Mouse (Mus musculus) intestine, embryonic 14.5 days (tissue): ENCODE results near the gene Ajap1. TPM values are rescaled to one million over a fixed set of nuclear protein-coding genes. Genes with fewer than 3 reads are reported as not detected.
A peak's percentile ranks its signal among the peaks of the same experiment; 100 is the strongest.

ENCODE experiments used
- ATAC-seq: fragments of 200-750 bp; cut with Nextera tagmentation; replicated peaks from 2 replicates; pipeline ENCODE4 v1.8.0; 2017; ENCODE audit warnings: low read depth, moderate number of reproducible peaks, moderate TSS enrichment, moderate library complexity; ENCODE audit not compliant: low FRiP score, low TSS enrichment
- DNase-seq: peaks from one replicate; pipeline ENCODE4 v3.0.0-alpha.2; 2018; ENCODE audit warnings: low spot score
- H3K27ac ChIP-seq: fragments of 300-500 bp; sonication (generic); 2 replicates; pipeline ENCODE4 v1.5.1; 2014; ENCODE audit warnings: low read depth, mild to moderate bottlenecking, control low read depth
- H3K27me3 ChIP-seq: fragments of 300-500 bp; sonication (generic); replicated peaks from 2 replicates; pipeline ENCODE4 v1.6.1; 2014; ENCODE audit warnings: low read length, control low read depth; ENCODE audit not compliant: control insufficient read depth, insufficient read depth
- H3K36me3 ChIP-seq: fragments of 300-500 bp; sonication (generic); 2 replicates; pipeline ENCODE4 v1.6.1; 2014; ENCODE audit warnings: low read length, control low read depth; ENCODE audit not compliant: control insufficient read depth, insufficient read depth
- H3K4me1 ChIP-seq: fragments of 300-500 bp; sonication (generic); replicated peaks from 2 replicates; pipeline ENCODE4 v1.6.1; 2014; ENCODE audit warnings: low read length, control low read depth, mixed read lengths; ENCODE audit not compliant: control insufficient read depth, insufficient read depth
- H3K4me2 ChIP-seq: fragments of 300-500 bp; sonication (generic); 2 replicates; pipeline ENCODE4 v1.6.1; 2014; ENCODE audit warnings: low read length
- H3K4me3 ChIP-seq: fragments of 300-500 bp; sonication (generic); 2 replicates; pipeline ENCODE4 v1.5.1; 2014; ENCODE audit warnings: low read depth, low read length, control low read depth, mixed read lengths
- H3K9ac ChIP-seq: fragments of 300-500 bp; sonication (generic); 2 replicates; pipeline ENCODE4 v1.6.1; 2014; ENCODE audit warnings: mild to moderate bottlenecking, low read length
- H3K9me3 ChIP-seq: fragments of 300-500 bp; sonication (generic); 2 replicates; pipeline ENCODE4 v1.6.1; 2016; ENCODE audit warnings: low read length, control low read depth; ENCODE audit not compliant: control insufficient read depth
- WGBS: fragments of 180-500 bp; shearing (Covaris S2); extraction: QIAGEN DNeasy Blood & Tissue Kit; methylation state at CpG from one replicate; pipeline ENCODE4 v1.1.7; 2014; 5-methylcytosine and 5-hydroxymethylcytosine counted together
- polyA plus RNA-seq: library from polyadenylated mRNA; unstranded; fragments of >200 nt; fragmentation: Nextera tagmentation; extraction: Ambion mirVana; gene quantifications from 2 replicates; pipeline ENCODE4 v1.2.1, GENCODE M21; 2014

The Ajap1 gene
- 0.63 and 1.3 TPM in 2 replicates for polyA plus RNA-seq

DNA sequence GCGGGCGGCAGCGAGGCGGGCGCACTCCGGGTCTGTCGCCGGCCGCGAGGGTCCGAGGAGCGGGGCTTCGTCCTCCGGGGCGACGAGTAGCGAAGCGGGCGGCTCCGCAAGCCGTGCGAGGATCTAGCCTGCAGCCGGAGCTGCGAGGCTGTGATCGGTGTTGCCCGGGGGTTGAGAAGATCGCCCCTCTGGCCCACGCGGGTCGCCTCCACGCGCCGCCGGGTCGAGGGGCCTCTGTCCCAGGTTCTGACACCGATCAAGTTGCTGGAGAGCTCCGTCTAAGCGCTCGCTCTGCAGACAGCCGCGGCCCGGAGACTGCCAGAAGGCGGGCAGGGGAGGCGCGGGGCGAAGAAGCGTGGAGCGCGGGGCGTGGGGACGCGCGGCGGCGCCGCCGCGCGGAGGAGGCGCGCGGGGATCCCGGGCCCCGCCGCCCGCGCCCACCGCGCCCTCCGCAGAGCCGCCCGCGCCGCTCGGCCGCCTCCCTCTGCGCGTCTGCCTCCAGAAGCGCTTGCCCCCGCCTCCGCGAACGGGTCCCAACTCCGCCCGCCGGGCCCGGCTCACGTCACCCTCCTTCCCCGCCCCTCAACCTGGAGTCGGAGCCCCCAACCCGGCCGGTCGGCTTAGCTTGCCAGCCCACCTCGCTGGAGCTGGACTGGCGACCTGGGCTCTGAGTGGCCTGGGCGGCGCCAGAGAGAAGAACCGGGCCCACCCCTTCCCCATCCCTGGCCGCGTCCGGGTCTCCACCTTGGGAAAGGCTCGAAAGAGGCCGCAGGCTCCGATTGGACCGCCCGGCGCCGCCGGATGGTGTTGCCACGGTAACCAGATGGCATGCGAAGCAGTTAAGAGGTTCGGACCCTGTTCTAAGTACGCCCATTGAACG lies at the start of gene Ajap1:
Gene Ajap1 (minus strand): TSS at position 353 of the 880 bp plus-strand sequence.
- ATAC-seq, result 0 out of 2 replicates have a peak, but pooled peaks have one; percentile 30
- Histone ChIP-seq H3K9ac (peak within 1 kb of the TSS; percentile 22; the same call in 1 of the 2 replicates), H3K27ac (no peak within 1 kb of the TSS)

DNA sequence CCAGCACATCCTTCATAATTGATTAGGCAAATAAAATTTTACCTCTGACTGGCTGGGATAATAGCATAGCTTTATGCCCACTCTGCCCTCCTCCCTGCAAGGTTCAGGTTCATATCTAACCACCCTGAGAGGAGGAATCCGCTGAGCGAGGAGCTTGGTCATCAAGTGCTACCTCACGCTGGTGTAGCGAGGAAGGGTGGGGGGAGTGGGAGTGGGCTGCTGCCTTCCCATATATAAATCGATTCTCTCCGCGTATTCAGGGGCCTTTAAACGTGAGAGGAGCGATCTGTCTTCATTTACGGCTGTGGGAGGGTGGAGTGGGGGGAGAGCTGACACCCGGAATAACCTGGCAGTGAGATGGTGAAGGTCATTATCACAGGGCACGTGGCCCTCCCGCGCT lies 47.9 kb upstream of the Ajap1 start:
- Histone ChIP-seq H3K36me3 (no peaks in the 10 kb centered on the region), H3K4me1 (no peaks in the 10 kb centered on the region), H3K4me2 (no peak overlapping the region), H3K4me3 (no peak overlapping the region), H3K27ac (no peak overlapping the region), H3K9ac (no peak overlapping the region), H3K27me3 (no peaks in the 10 kb centered on the region; the same call in 1 of the 2 replicates), H3K9me3 (no peaks in the 10 kb centered on the region)
- WGBS, result 69% methylated on average over 14 of the region's 14 CpGs
- ATAC-seq (no peak), DNase-seq (no peak)

More for the DNA sequence above, at the start of gene Ajap1:
- Histone ChIP-seq H3K9me3 (no peaks in the 10 kb centered on the region), H3K27me3 (peaks cover 78% of the 10 kb centered on the region), H3K36me3 (no peaks in the 10 kb centered on the region), H3K4me2 (peak within 1 kb of the TSS; percentile 75), H3K4me1 (peaks cover 10% of the 10 kb centered on the region), H3K4me3 (peak within 1 kb of the TSS; percentile 41)
- whole genome bisulfite sequencing, result 1% methylated on average over 90 of the region's 114 CpGs
- peak; percentile 62 for DNase-seq

DNA sequence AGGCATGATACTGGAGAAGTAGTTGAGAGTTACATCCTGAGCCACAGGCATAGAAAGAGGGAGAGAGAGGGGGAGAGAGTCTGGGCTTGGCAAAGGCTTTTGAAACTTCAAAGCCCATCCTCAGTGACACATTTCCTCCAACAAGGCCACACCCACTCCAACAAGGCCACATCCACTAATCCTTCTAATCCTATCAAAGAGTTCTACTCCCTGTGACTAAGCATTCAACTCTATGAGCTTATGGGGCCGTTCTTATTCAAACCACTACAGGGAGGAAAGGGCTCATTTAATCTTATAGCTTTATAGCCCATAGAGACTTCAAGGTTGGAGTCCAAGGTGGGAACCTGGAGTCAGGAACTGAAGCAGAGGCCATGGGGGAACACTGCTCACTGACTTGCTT lies 39.0 kb upstream of the Ajap1 start:
- Histone ChIP-seq H3K27ac (no peak overlapping the region), H3K27me3 (no peaks in the 10 kb centered on the region; the same call in 1 of the 2 replicates), H3K9me3 (no peaks in the 10 kb centered on the region), H3K36me3 (no peaks in the 10 kb centered on the region), H3K4me3 (no peak overlapping the region), H3K9ac (no peak overlapping the region), H3K4me2 (no peak overlapping the region), H3K4me1 (no peaks in the 10 kb centered on the region)
- ATAC-seq (no peak), DNase-seq (no peak)
- 89% methylated on average over 1 of the region's 1 CpGs for WGBS

DNA sequence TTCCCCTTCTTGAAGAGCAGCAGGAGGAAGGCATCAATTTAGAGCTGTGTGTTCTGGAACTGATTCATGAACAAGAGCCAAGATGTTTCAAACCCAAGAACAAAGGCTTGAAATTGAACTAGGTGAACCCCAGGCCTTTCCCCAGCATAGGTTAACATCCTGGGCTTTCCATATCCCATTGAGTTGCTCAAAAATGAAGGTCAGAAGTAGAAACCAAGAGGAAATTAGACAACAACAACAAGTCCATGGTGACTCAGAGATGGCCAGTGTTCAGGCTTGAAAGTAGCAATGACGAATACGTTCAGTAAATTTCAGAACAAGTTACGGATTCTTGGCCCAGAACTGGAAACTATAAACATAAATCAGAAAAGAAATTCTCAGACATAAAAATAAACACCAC lies 37.3 kb upstream of the Ajap1 start:
- Histone ChIP-seq H3K4me3 (no peak overlapping the region), H3K9me3 (no peaks in the 10 kb centered on the region), H3K4me2 (no peak overlapping the region), H3K27me3 (no peaks in the 10 kb centered on the region), H3K27ac (no peak overlapping the region), H3K9ac (no peak overlapping the region), H3K36me3 (no peaks in the 10 kb centered on the region), H3K4me1 (0 out of 2 replicates have a peak, but pooled peaks cover 5% of the 10 kb centered on the region)
- DNase-seq (no peak), ATAC-seq (no peak)
- WGBS, result 69% methylated on average over 3 of the region's 3 CpGs

DNA sequence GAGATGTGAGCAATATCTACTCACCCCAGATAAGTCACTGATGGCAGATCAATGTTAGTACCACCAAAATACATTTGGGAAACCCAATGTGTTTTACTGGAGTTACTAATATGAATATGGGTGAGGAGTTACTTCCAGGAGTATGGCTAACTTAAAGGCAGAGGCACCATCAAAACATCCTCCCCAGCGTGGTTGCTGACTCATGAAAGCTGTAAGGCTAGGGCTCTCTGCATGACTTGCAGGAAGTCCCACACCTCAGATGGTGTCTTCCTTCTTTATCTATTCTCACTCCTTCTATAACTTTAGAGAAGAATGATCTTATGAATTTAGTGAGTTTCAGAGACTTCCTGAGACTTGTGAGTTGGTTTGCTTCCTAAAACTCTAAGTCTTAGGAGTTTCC lies 36.7 kb upstream of the Ajap1 start:
- 86% methylated on average over 1 of the region's 1 CpGs for WGBS
- DNase-seq (no peak), ATAC-seq (no peak)

DNA sequence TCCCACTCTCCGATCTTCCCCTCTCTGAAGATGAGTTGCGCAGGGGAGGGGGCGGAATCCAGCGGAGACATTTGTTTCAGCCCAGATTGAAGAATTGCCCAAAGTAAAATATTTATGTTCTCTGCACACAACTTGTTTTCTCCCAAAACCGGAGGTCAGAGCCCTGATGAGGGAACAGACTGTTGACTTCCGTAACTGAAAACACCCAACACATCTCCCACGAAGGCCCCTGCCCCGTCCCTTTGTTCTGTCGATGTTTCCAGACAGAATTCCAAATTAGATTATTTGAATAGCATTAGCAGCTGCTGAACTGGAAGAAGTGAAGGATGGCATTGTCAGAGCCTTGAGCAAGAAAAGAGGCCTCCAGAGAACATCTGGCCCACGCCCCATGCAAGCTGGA lies 33.2 kb upstream of the Ajap1 start:
- ATAC-seq (no peak), DNase-seq (no peak)
- Histone ChIP-seq H3K4me3 (no peak overlapping the region), H3K36me3 (no peaks in the 10 kb centered on the region), H3K4me1 (0 out of 2 replicates have a peak, but pooled peaks cover 5% of the 10 kb centered on the region), H3K9me3 (no peaks in the 10 kb centered on the region), H3K27me3 (no peaks in the 10 kb centered on the region), H3K9ac (no peak overlapping the region), H3K27ac (no peak overlapping the region), H3K4me2 (no peak overlapping the region)
- 62% methylated on average over 10 of the region's 10 CpGs for WGBS

More for the DNA sequence above, 36.7 kb upstream of the Ajap1 start:
- Histone ChIP-seq H3K9me3 (no peaks in the 10 kb centered on the region), H3K4me3 (no peak overlapping the region), H3K9ac (no peak overlapping the region), H3K4me1 (0 out of 2 replicates have a peak, but pooled peaks cover 5% of the 10 kb centered on the region), H3K27ac (no peak overlapping the region), H3K27me3 (no peaks in the 10 kb centered on the region), H3K36me3 (no peaks in the 10 kb centered on the region), H3K4me2 (no peak overlapping the region)

DNA sequence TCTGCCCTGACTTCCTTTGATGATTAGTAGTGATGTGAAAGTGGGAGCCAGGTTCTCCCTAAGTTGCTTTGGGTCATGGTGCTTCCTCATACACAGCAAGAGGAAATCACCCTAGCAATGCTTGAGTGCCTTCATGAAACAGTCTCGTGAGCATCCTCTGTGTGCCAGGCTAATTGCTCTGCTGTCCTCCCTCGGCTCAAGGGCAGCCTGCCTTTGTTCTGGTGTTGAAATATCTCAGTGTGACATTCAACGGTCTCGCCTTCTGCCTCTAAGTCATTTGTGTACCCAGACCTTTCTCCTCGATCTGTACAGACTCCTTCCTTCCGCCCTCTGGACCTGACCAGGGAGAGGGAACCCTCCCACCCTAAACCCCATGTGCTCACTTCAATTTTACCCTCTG lies 31.5 kb upstream of the Ajap1 start:
- 0 out of 2 replicates have a peak, but pooled peaks cover 5% of the 10 kb centered on the region for H3K4me1 ChIP-seq
- no peaks in the 10 kb centered on the region for H3K36me3 ChIP-seq
- no peak overlapping the region for H3K4me3 ChIP-seq
- H3K4me2 ChIP-seq, result no peak overlapping the region
- DNase-seq, result no peak
- ATAC-seq, result no peak
- no peak overlapping the region for H3K27ac ChIP-seq
- no peaks in the 10 kb centered on the region for H3K27me3 ChIP-seq
- H3K9me3 ChIP-seq, result no peaks in the 10 kb centered on the region
- WGBS, result 79% methylated on average over 6 of the region's 6 CpGs
- no peak overlapping the region for H3K9ac ChIP-seq

DNA sequence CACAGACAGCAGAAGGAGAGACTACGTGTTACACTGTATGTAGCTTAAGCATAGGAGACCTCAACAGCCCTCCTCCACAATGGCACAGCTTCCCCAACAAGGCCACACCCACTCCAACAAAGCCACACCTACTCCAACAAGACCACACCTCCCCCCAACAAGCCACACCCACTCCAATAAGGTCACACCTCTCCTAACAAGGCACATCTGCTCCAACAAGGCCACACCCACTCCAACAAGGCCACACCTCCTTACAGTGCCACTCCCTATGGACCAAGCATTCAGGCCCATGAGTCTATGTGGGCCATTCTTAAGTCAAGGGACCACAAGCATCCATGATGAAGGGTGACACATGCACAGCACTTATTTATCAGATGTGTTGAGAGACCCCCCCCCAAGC lies 28.9 kb upstream of the Ajap1 start:
- H3K9me3 ChIP-seq, result no peaks in the 10 kb centered on the region
- H3K27ac ChIP-seq, result no peak overlapping the region
- no peak for ATAC-seq
- 84% methylated on average over 1 of the region's 1 CpGs for WGBS
- H3K27me3 ChIP-seq, result no peaks in the 10 kb centered on the region
- no peak for DNase-seq
- H3K4me3 ChIP-seq, result no peak overlapping the region
- no peaks in the 10 kb centered on the region for H3K36me3 ChIP-seq
- H3K4me1 ChIP-seq, result 0 out of 2 replicates have a peak, but pooled peaks cover 5% of the 10 kb centered on the region
- no peak overlapping the region for H3K4me2 ChIP-seq
- no peak overlapping the region for H3K9ac ChIP-seq
